Mouse (Mus musculus): ENCODE measurements around the gene Sept5.

DNA sequence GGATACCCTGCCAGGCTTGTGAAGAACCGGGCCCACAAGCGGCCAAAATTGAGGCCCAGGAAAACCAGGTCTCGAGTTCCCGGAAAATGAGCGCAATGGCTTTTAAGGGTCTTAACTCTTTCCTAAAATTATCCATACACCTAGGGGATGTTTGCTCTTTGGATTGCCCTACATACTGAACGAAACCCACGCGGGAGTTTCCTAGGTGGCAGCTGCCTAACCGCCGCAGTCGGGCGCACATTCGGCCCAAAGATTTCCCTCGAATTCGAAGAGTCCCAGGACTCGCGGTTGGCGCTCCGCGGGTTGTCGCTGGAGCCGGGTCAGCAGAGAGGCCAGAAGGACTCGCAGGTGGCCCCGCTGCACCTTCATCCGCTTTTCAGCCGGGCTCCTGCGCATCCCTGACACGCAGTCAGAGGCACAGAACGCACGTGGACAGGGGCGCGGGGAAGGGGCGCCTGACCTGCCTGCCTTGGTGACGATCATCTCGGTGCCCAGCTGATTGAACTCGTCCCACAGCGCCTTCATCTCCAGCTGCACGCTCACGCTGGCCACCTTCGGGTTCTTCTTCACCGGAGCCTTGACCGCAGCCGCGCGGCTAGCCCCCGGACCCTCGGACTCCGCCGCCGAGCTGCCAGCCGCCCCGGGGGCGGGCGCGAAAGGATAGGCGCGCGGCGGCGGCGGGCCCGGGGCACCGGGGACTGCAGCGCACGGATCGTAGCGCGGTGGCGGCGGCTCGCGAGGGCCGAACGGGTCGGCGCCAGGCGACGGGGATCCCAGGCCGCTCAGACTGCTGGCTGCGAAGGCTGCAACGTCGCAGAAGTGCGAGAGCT, 43.5 kb downstream of the Sept5 start:
- TF ChIP-seq CTCF (IDR thresholded peaks at IDR 0.05; ENCODE audit: low read depth) (no peak), EP300 (IDR thresholded peaks at IDR 0.05; ENCODE audit: low read depth) (no peak)

Measured in heart, postnatal 0 days (tissue).